Mouse (Mus musculus): ENCODE results near the gene Olfr63. TPM values are rescaled to one million over a fixed set of nuclear protein-coding genes. Genes with fewer than 3 reads are reported as not detected.
"Not testable (repeated sequence)": the region's sequence is repeated elsewhere in the genome, so short reads cannot be mapped to it uniquely, and the experiment has no call there.

Gene Olfr63
- polyA plus RNA-seq (2012; rRNA removed): not detected in 2 replicates

- Histone ChIP-seq H3K27me3 (ENCODE audit: control insufficient read depth, insufficient read depth, low read length) (no peaks in the 10 kb centered on the region), H3K4me1 (ENCODE audit: control insufficient read depth, insufficient read depth, insufficient read length, low read length) (no peaks in the 10 kb centered on the region), H3K27ac (ENCODE audit: insufficient read depth, low read depth, low read length) (no peak within 1 kb of the TSS), H3K4me3 (ENCODE audit: low read depth, low read length) (no peak within 1 kb of the TSS), H3K36me3 (ENCODE audit: control insufficient read depth, insufficient read depth, low read length) (no peaks in the 10 kb centered on the region)
- WGBS: 57% methylated on average over 1 of the region's 1 CpGs
- TF ChIP-seq CTCF (IDR thresholded peaks at IDR 0.05; ENCODE audit: extremely low read depth, insufficient read length, insufficient replicate concordance, low read depth, low read length) (no peak), POLR2A (IDR thresholded peaks at IDR 0.05; ENCODE audit: low read depth, low read length) (no peak)
Measured at GRCm38 (mm10) chr17:33264376-33264775, at the start of gene Olfr63. Gene Olfr63 (plus strand): TSS chr17:33264676.

GRCm38 (mm10) chr17:33221590-33221989 is 42.9 kb upstream of the Olfr63 start, which contains the start of gene Olfr1564:
Gene Olfr1564 (minus strand): TSS chr17:33221690.
- TF ChIP-seq POLR2A (IDR thresholded peaks at IDR 0.05; ENCODE audit: low read depth, low read length) (no peak), CTCF (IDR thresholded peaks at IDR 0.05; ENCODE audit: extremely low read depth, insufficient read length, insufficient replicate concordance, low read depth, low read length) (no peak)
- Histone ChIP-seq H3K27ac (ENCODE audit: insufficient read depth, low read depth, low read length) (no peak within 1 kb of the TSS), H3K27me3 (ENCODE audit: control insufficient read depth, insufficient read depth, low read length) (no peaks in the 10 kb centered on the region), H3K36me3 (ENCODE audit: control insufficient read depth, insufficient read depth, low read length) (no peaks in the 10 kb centered on the region), H3K4me3 (ENCODE audit: low read depth, low read length) (no peak within 1 kb of the TSS), H3K4me1 (ENCODE audit: control insufficient read depth, insufficient read depth, insufficient read length, low read length) (no peaks in the 10 kb centered on the region)
- WGBS: 90% methylated on average over 2 of the region's 2 CpGs

DNA sequence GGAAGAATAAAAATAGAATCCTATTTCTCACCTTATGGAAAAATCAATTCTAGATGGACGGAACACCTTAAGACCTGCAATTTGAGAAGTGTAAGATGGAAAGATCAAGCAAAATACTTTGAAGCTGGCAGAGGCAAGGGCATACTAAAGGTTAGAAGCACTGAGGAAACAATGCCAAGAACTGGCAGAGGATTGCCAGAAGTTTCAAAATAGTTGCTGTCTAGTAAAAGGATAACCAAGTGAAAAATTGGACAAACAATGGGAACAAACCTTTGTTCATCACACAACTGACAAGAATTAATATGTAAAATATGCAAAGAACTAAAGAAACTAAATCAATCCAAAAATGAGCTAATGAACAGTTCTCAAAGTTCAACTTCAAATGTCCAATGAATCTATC is 27.8 kb upstream of the Olfr63 start:
- 97% methylated on average over 1 of the region's 1 CpGs for WGBS
- not testable (repeated sequence) for H3K4me1 ChIP-seq (ENCODE audit: control insufficient read depth, insufficient read depth, insufficient read length, low read length); H3K27ac ChIP-seq (ENCODE audit: insufficient read depth, low read depth, low read length); H3K27me3 ChIP-seq (ENCODE audit: control insufficient read depth, insufficient read depth, low read length); H3K4me3 ChIP-seq (ENCODE audit: low read depth, low read length)
- H3K36me3 ChIP-seq (ENCODE audit: control insufficient read depth, insufficient read depth, low read length): peaks cover 12% of the 10 kb centered on the region

DNA sequence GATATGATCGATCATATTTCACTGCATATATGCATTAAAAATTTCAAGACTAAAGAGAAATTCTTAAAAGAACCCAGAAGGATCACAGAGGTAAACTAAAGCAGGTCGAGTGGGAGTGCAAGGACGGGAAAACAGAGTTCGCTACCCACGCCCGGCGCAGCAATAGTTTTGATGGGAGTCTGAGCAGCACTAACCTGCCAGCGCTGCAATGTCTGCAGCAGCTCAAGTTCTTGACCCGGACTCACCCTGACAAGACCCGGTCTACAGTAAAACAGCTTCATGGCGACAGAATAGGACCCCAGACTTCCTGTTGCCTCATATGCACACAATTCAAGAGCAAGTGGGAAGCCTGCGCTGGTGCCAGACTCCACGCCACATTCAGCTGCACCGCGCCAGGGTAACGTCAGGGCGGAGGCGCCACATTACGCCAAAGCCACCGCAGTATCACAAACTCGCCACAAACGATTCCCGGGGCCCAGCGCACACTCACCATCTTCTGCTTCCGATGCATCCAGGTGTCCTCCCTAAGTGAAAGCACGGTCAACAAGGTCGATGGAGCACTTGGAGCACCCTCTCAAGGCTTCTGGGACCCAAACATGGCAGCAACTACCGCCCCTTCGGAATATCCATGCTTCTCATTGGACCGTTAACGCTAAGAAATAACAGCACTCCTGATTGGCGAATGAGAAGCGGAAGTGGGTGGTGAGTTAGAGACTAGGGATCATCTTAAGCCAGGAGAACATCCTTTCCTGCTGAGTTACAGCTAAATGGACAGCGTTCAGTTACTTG is 9.8 kb upstream of the Olfr63 start, which contains the start of gene Zfp955a:
TSS of gene Zfp955a (minus strand) at position 616 of the 789 bp plus-strand sequence.
- not testable (repeated sequence) for H3K27me3 ChIP-seq (ENCODE audit: control insufficient read depth, insufficient read depth, low read length); H3K4me1 ChIP-seq (ENCODE audit: control insufficient read depth, insufficient read depth, insufficient read length, low read length); H3K4me3 ChIP-seq (ENCODE audit: low read depth, low read length); H3K36me3 ChIP-seq (ENCODE audit: control insufficient read depth, insufficient read depth, low read length); H3K27ac ChIP-seq (ENCODE audit: insufficient read depth, low read depth, low read length)
- 23% methylated on average over 1 of the region's 34 CpGs for WGBS

DNA sequence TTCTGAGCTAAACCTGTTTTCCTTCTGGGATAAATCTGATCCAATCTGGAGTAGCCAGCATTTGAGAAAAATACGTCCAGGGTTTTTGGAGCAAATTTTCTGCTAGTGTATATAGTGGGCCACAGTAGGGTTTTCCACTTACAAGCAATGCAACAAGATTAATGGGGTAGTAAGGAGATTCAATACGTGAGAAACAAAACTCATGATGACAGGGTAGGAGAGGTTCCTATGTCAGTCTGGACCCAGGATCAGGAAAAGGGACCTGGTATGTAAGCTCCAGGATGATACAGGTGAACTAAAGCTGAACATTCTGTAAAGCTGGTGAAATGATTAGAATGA is 9.2 kb upstream of the Olfr63 start:
- H3K27ac ChIP-seq (ENCODE audit: insufficient read depth, low read depth, low read length); H3K27me3 ChIP-seq (ENCODE audit: control insufficient read depth, insufficient read depth, low read length); H3K4me3 ChIP-seq (ENCODE audit: low read depth, low read length); H3K4me1 ChIP-seq (ENCODE audit: control insufficient read depth, insufficient read depth, insufficient read length, low read length); H3K36me3 ChIP-seq (ENCODE audit: control insufficient read depth, insufficient read depth, low read length): not testable (repeated sequence)
- no CpG with 5 or more reads among the region's 2 CpGs for WGBS

DNA sequence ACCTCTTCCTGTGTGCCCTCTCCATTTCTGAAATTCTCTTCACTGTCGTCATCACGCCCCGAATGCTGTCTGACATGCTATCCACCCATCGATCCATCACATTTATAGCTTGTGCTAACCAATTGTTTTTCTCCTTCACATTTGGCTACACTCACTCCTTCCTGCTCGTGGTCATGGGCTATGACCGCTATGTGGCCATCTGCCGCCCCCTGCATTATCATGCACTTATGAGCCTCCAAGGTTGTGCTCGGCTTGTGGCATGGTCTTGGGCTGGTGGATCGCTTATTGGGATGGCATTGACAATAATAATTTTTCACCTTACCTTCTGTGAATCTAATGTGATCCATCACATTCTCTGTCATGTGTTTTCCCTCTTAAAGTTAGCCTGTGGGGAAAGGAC is 4.4 kb downstream of the Olfr63 start:
- Histone ChIP-seq H3K4me3 (ENCODE audit: low read depth, low read length) (no peak overlapping the region), H3K27me3 (ENCODE audit: control insufficient read depth, insufficient read depth, low read length) (no peaks in the 10 kb centered on the region), H3K27ac (ENCODE audit: insufficient read depth, low read depth, low read length) (no peak overlapping the region), H3K36me3 (ENCODE audit: control insufficient read depth, insufficient read depth, low read length) (no peaks in the 10 kb centered on the region), H3K4me1 (ENCODE audit: control insufficient read depth, insufficient read depth, insufficient read length, low read length) (no peaks in the 10 kb centered on the region)
- WGBS: 84% methylated on average over 9 of the region's 9 CpGs
- TF ChIP-seq POLR2A (IDR thresholded peaks at IDR 0.05; ENCODE audit: low read depth, low read length): no peak
- TF ChIP-seq CTCF (IDR thresholded peaks at IDR 0.05; ENCODE audit: extremely low read depth, insufficient read length, insufficient replicate concordance, low read depth, low read length): no peak

DNA sequence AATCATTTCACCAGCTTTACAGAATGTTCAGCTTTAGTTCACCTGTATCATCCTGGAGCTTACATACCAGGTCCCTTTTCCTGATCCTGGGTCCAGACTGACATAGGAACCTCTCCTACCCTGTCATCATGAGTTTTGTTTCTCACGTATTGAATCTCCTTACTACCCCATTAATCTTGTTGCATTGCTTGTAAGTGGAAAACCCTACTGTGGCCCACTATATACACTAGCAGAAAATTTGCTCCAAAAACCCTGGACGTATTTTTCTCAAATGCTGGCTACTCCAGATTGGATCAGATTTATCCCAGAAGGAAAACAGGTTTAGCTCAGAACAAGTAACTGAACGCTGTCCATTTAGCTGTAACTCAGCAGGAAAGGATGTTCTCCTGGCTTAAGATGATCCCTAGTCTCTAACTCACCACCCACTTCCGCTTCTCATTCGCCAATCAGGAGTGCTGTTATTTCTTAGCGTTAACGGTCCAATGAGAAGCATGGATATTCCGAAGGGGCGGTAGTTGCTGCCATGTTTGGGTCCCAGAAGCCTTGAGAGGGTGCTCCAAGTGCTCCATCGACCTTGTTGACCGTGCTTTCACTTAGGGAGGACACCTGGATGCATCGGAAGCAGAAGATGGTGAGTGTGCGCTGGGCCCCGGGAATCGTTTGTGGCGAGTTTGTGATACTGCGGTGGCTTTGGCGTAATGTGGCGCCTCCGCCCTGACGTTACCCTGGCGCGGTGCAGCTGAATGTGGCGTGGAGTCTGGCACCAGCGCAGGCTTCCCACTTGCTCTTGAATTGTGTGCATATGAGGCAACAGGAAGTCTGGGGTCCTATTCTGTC is 24.8 kb downstream of the Olfr63 start, which contains the start of gene Zfp955b:
TSS of gene Zfp955b (plus strand) at position 506 of the 837 bp plus-strand sequence.
- H3K4me1 ChIP-seq (ENCODE audit: control insufficient read depth, insufficient read depth, insufficient read length, low read length); H3K27ac ChIP-seq (ENCODE audit: insufficient read depth, low read depth, low read length); H3K27me3 ChIP-seq (ENCODE audit: control insufficient read depth, insufficient read depth, low read length); H3K4me3 ChIP-seq (ENCODE audit: low read depth, low read length); H3K36me3 ChIP-seq (ENCODE audit: control insufficient read depth, insufficient read depth, low read length): not testable (repeated sequence)
- WGBS: no CpG with 5 or more reads among the region's 25 CpGs

GRCm38 (mm10) chr17:33289876-33290149 is 25.3 kb downstream of the Olfr63 start:
- WGBS: no CpG with 5 or more reads among the region's 9 CpGs
- H3K4me3 ChIP-seq (ENCODE audit: low read depth, low read length): not testable (repeated sequence)

More at GRCm38 (mm10) chr17:33289876-33290149, 25.3 kb downstream of the Olfr63 start:
- not testable (repeated sequence) for H3K27me3 ChIP-seq (ENCODE audit: control insufficient read depth, insufficient read depth, low read length); H3K36me3 ChIP-seq (ENCODE audit: control insufficient read depth, insufficient read depth, low read length); H3K4me1 ChIP-seq (ENCODE audit: control insufficient read depth, insufficient read depth, insufficient read length, low read length); H3K27ac ChIP-seq (ENCODE audit: insufficient read depth, low read depth, low read length)

Other genes starting within 250 kb of the Olfr63 start
- 0.05 and 0.09 TPM in 2 replicates for gene Zfp763, start 231.3 kb upstream of the Olfr63 start, polyA plus RNA-seq (2012; rRNA removed)
- gene 4921501E09Rik, start 196.6 kb upstream of the Olfr63 start, polyA plus RNA-seq (2012; rRNA removed): not detected in 2 replicates
- 0.35 and 0.51 TPM in 2 replicates for gene Zfp563, start 175.4 kb upstream of the Olfr63 start, polyA plus RNA-seq (2012; rRNA removed)
- gene Morc2b, start 125.0 kb upstream of the Olfr63 start, polyA plus RNA-seq (2012; rRNA removed): not detected in 2 replicates
- gene Olfr55, start 96.2 kb upstream of the Olfr63 start, polyA plus RNA-seq (2012; rRNA removed): not detected in 2 replicates
- not detected in 2 replicates for gene Olfr239, start 73.4 kb upstream of the Olfr63 start, polyA plus RNA-seq (2012; rRNA removed)
- gene Olfr1564, start 43.0 kb upstream of the Olfr63 start, polyA plus RNA-seq (2012; rRNA removed): 0.03 and 0.37 TPM in 2 replicates
- 0.10 and 0.25 TPM in 2 replicates for gene Zfp955a, start 9.5 kb upstream of the Olfr63 start, polyA plus RNA-seq (2012; rRNA removed)
- gene Zfp955b, start 24.9 kb downstream of the Olfr63 start, polyA plus RNA-seq (2012; rRNA removed): 0.20 and 0.42 TPM in 2 replicates
- 0.08 and 0.29 TPM in 2 replicates for gene Zfp81, start 94.2 kb downstream of the Olfr63 start, polyA plus RNA-seq (2012; rRNA removed)
- 0.08 and 0.32 TPM in 2 replicates for gene Zfp101, start 130.0 kb downstream of the Olfr63 start, polyA plus RNA-seq (2012; rRNA removed)
- not detected in 2 replicates for gene Actl9, start 168.2 kb downstream of the Olfr63 start, polyA plus RNA-seq (2012; rRNA removed)

Data from small intestine, adult 2 months (tissue).